Mouse (Mus musculus) Muller cell, postnatal 12 days (primary cell): ENCODE results near the gene Gm10229.
"Not testable (repeated sequence)": the region's sequence is repeated elsewhere in the genome, so short reads cannot be mapped to it uniquely, and the experiment has no call there.

Experiments
- DNase-seq: peaks from one replicate; pipeline ENCODE4 v3.0.0-alpha.2; 2015; ENCODE audit errors: inconsistent ontology term

Gene Gm10229

GRCm38 (mm10) chr16:89014984-89015383, at the start of gene Gm10229:
Gm10229 (plus strand) TSS chr16:89015284.
- not testable (repeated sequence) for DNase-seq

- DNase-seq = peak; percentile 36
Measured at GRCm38 (mm10) chr16:89010659-89011058, 4.4 kb upstream of the Gm10229 start, which contains the start of gene Krtap22-2. Krtap22-2 (minus strand) TSS chr16:89010759.

GRCm38 (mm10) chr16:89013973-89014372, 1.1 kb upstream of the Gm10229 start:
- DNase-seq = no peak

- not testable (repeated sequence) for DNase-seq
Measured at GRCm38 (mm10) chr16:89031399-89031798, 16.3 kb downstream of the Gm10229 start, which contains the start of gene Krtap6-1. Krtap6-1 (plus strand) TSS chr16:89031699.

- DNase-seq = not testable (repeated sequence)
Measured at GRCm38 (mm10) chr16:89041372-89041771, 26.3 kb downstream of the Gm10229 start, which contains the start of gene Gm10228. Gm10228 (minus strand) TSS chr16:89041472.

GRCm38 (mm10) chr16:89047783-89048182, 32.7 kb downstream of the Gm10229 start, which contains the start of gene Krtap6-5:
Krtap6-5 (minus strand) TSS chr16:89047883.
- no peak for DNase-seq

- DNase-seq = not testable (repeated sequence)
Measured at GRCm38 (mm10) chr16:89063902-89064301, 48.8 kb downstream of the Gm10229 start, which contains the start of gene 1110025L11Rik. 1110025L11Rik (minus strand) TSS chr16:89064002.
